25 mouse cellular contexts compared by ENCODE assay signal in genomic region chr5:17843921-17844320, GRCm38 (mm10). TPM values are rescaled to one million over a fixed set of nuclear protein-coding genes. Genes with fewer than 3 reads are reported as not detected.
DNase-seq lines count a peak whose midpoint lies in the region; ATAC-seq and TF ChIP-seq lines count a peak whose summit lies in the region.
"Had no signal": no experiment of that assay in that cellular context is flagged by ENCODE, and none has a peak within 500 bp of the region (broad histone marks: within the 10 kb centered on the region; RNA-seq: fewer than 3 reads in every experiment).

No protein-coding gene starts in this region.

- no peaks in the 10 kb centered on the region for H3K27me3 ChIP-seq in heart, embryonic 15.5 days
- H3K27me3 ChIP-seq in heart, embryonic 10.5 days (ENCODE audit: insufficient read depth, poor library complexity, severe bottlenecking) = no peaks in the 10 kb centered on the region
- H3K27me3 ChIP-seq: forebrain, embryonic 12.5 days; liver, embryonic 13.5 days had no signal

- peak overlapping the region; percentile 77 for H3K27ac ChIP-seq in gastrocnemius, adult 2 months
- H3K27ac ChIP-seq in heart, embryonic 15.5 days = peak overlapping the region; percentile 88
- H3K27ac ChIP-seq in heart, embryonic 10.5 days = no peak overlapping the region
- H3K27ac ChIP-seq: forebrain, embryonic 12.5 days; left cerebral cortex, adult 2 months; liver, embryonic 13.5 days; midbrain, embryonic 10.5 days; stomach, postnatal 0 days had no signal

- DNase-seq in gastrocnemius, adult 2 months = no peak
- no peak for DNase-seq in gastrocnemius, adult 18-20 months (ENCODE audit: low spot score)
- no peak for DNase-seq in heart, embryonic 10.5 days (ENCODE audit: low spot score)
- no peak for DNase-seq in lung, adult 2 months
- no peak for DNase-seq in lung, postnatal 25 days (ENCODE audit: low spot score)
- DNase-seq in heart, postnatal 10 days = peak; percentile 49 to 51
- DNase-seq in c-Kit-positive CD71-positive TER-119-positive erythroid progenitor cells, embryonic 14.5 days (ENCODE audit: low spot score) = no peak
- DNase-seq: adrenal gland, postnatal 14 days; cerebellum, adult 18-20 months; cerebellum, postnatal 36 days; gastrocnemius, postnatal 10 days; kidney, adult 11 months; kidney, postnatal 4 days; layer of hippocampus, adult 9-11 months; left cerebral cortex, postnatal 4 days; liver, embryonic 13.5 days; lung, postnatal 4 days had no signal

- H3K9me3 ChIP-seq in heart, embryonic 15.5 days (replicated peaks) = no peaks in the 10 kb centered on the region
- no peaks in the 10 kb centered on the region for H3K9me3 ChIP-seq in heart, embryonic 10.5 days
- H3K9me3 ChIP-seq: forebrain, embryonic 12.5 days; G1E; liver, embryonic 13.5 days; midbrain, embryonic 10.5 days had no signal

- H3K9ac ChIP-seq in heart, embryonic 15.5 days = no peak overlapping the region
- H3K9ac ChIP-seq: forebrain, embryonic 12.5 days; liver, embryonic 13.5 days had no signal

- TF ChIP-seq POLR2A in lung, adult 2 months (IDR thresholded peaks at IDR 0.05; ENCODE audit: borderline replicate concordance, extremely low read depth, low read depth, low read length) = no peak

- peak overlapping the region; percentile 68 for H3K4me3 ChIP-seq in gastrocnemius, adult 2 months
- H3K4me3 ChIP-seq in heart, embryonic 15.5 days = no peak overlapping the region
- no peak overlapping the region for H3K4me3 ChIP-seq in heart, embryonic 10.5 days
- H3K4me3 ChIP-seq in lung, adult 2 months (replicated peaks; ENCODE audit: extremely low read depth, low read depth, low read length) = peak overlapping the region; percentile 16
- H3K4me3 ChIP-seq: forebrain, embryonic 12.5 days; left cerebral cortex, adult 2 months; liver, embryonic 13.5 days; midbrain, embryonic 10.5 days had no signal

- H3K4me1 ChIP-seq in heart, embryonic 15.5 days (replicated peaks) = peaks cover 17% of the 10 kb centered on the region; the same call in 1 of the 2 replicates
- peaks cover 4% of the 10 kb centered on the region; the same call in 1 of the 2 replicates for H3K4me1 ChIP-seq in heart, embryonic 10.5 days
- H3K4me1 ChIP-seq in lung, adult 2 months (ENCODE audit: control insufficient read depth, insufficient read depth, low read length) = peaks cover 16% of the 10 kb centered on the region
- H3K4me1 ChIP-seq: forebrain, embryonic 12.5 days; liver, embryonic 13.5 days; midbrain, embryonic 10.5 days had no signal

- TF ChIP-seq CTCF in gastrocnemius, adult 2 months (IDR thresholded peaks at IDR 0.05) = no peak
- no peak for TF ChIP-seq CTCF in lung, adult 2 months (IDR thresholded peaks at IDR 0.05; ENCODE audit: insufficient read depth, low read length)

- H3K36me3 ChIP-seq in heart, embryonic 15.5 days = no peaks in the 10 kb centered on the region
- H3K36me3 ChIP-seq in heart, embryonic 10.5 days = no peaks in the 10 kb centered on the region
- H3K36me3 ChIP-seq: forebrain, embryonic 12.5 days; G1E; liver, embryonic 13.5 days; midbrain, embryonic 10.5 days had no signal

- peak; percentile 72; the same call in 1 of the 2 replicates for ATAC-seq in heart, embryonic 15.5 days (replicated peaks; ENCODE audit: insufficient number of reproducible peaks, insufficient read depth, low FRiP score, low read depth)
- ATAC-seq: CD4-positive, CD25-positive, alpha-beta regulatory T cell, adult 4 months; hindbrain, embryonic 16.5 days had no signal

- intact Hi-C loops in gastrocnemius, adult 2 months (cut with DNase I) = no loop called here
- intact Hi-C loops in heart, postnatal 10 days (cut with DNase I) = no loop called here

- WGBS in heart, embryonic 15.5 days = 30% methylated on average over 3 of the region's 3 CpGs
- 55% methylated on average over 3 of the region's 3 CpGs for WGBS in heart, embryonic 10.5 days
- WGBS in lung, adult 2 months = 49% methylated on average over 3 of the region's 3 CpGs

- no peak overlapping the region for H3K4me2 ChIP-seq in heart, embryonic 15.5 days
- H3K4me2 ChIP-seq: forebrain, embryonic 12.5 days; liver, embryonic 13.5 days had no signal

RNA-seq across cellular contexts. Expression of gene Cd36, which starts 44.7 kb away (rescaled TPM):
- total RNA-seq in gastrocnemius, adult 2 months (2021) = 100 to 1,000 TPM; 237 to 443 TPM
- 100 to 1,000 TPM; 250 to 344 TPM for total RNA-seq in gastrocnemius, adult 18-20 months (2021)
- 125 and 164 TPM in 2 replicates for polyA plus RNA-seq in heart, embryonic 15.5 days (2015; fragmentation: Nextera tagmentation; extraction: Ambion mirVana)
- polyA plus RNA-seq in heart, embryonic 10.5 days (2016; fragmentation: Nextera tagmentation; extraction: Ambion mirVana) = 19.3 and 33.8 TPM in 2 replicates
- polyA plus RNA-seq in lung, adult 2 months (2012; rRNA removed) = 154 and 256 TPM in 2 replicates
- total RNA-seq in heart, postnatal 10 days (2021) = 1,000 to 10,000 TPM; 1,557 to 1,665 TPM
- polyA plus RNA-seq: G1E had no signal

Comparison
In these comparisons a context has a peak if more than half of its experiments do, and no peak if none do; other contexts are left out.
1. DNase-seq: peak in heart, postnatal 10 days (2 of 2); none in gastrocnemius, adult 2 months (single experiment), gastrocnemius, adult 18-20 months (single experiment), heart, embryonic 10.5 days (single experiment), lung, adult 2 months (single experiment), lung, postnatal 25 days (single experiment) and c-Kit-positive CD71-positive TER-119-positive erythroid progenitor cells, embryonic 14.5 days (single experiment).
2. H3K4me3 ChIP-seq: peak in gastrocnemius, adult 2 months (single experiment) and lung, adult 2 months (single experiment); none in heart, embryonic 15.5 days (single experiment) and heart, embryonic 10.5 days (single experiment).